ENCODE assay signal across 8 mouse cellular contexts in genomic region chr12:3807548-3808395, GRCm38 (mm10). TPM values are rescaled to one million over a fixed set of nuclear protein-coding genes. Genes with fewer than 3 reads are reported as not detected.
A peak's percentile ranks its signal among the peaks of the same experiment; 100 is the strongest.
DNase-seq lines count a peak whose midpoint lies in the region; ATAC-seq lines count a peak whose summit lies in the region.

No protein-coding gene starts in this region.

- peak overlapping the region; percentile 79 for H3K4me2 ChIP-seq in embryonic facial prominence, embryonic 12.5 days (replicated peaks)
- peak overlapping the region; percentile 82 for H3K4me2 ChIP-seq in heart, embryonic 16.5 days (ENCODE audit: low read depth, low read length)

- H3K27me3 ChIP-seq in embryonic facial prominence, embryonic 12.5 days: 0 out of 2 replicates have a peak, but pooled peaks cover 3% of the 10 kb centered on the region
- no peaks in the 10 kb centered on the region for H3K27me3 ChIP-seq in heart, embryonic 16.5 days (ENCODE audit: control insufficient read depth, insufficient read depth, low read length)

- WGBS in embryonic facial prominence, embryonic 12.5 days: 1% methylated on average over 53 of the region's 105 CpGs
- WGBS in heart, embryonic 16.5 days: under 1% methylated on average over 60 of the region's 105 CpGs

- H3K36me3 ChIP-seq in embryonic facial prominence, embryonic 12.5 days: no peaks in the 10 kb centered on the region
- H3K36me3 ChIP-seq in heart, embryonic 16.5 days (ENCODE audit: control insufficient read depth, insufficient read depth): no peaks in the 10 kb centered on the region

- ATAC-seq in embryonic facial prominence, embryonic 12.5 days (ENCODE audit: insufficient number of reproducible peaks, insufficient read depth, low FRiP score, low TSS enrichment): peak; percentile 57
- ATAC-seq in heart, embryonic 16.5 days (replicated peaks; ENCODE audit: extremely low read depth, insufficient read depth, low FRiP score): peak; percentile 34

- H3K4me3 ChIP-seq in embryonic facial prominence, embryonic 12.5 days: peak overlapping the region; percentile 84
- peak overlapping the region; percentile 88 for H3K4me3 ChIP-seq in heart, embryonic 16.5 days (ENCODE audit: low read length)

- no peaks in the 10 kb centered on the region for H3K9me3 ChIP-seq in embryonic facial prominence, embryonic 12.5 days
- H3K9me3 ChIP-seq in heart, embryonic 16.5 days (replicated peaks; ENCODE audit: control insufficient read depth, low read length): no peaks in the 10 kb centered on the region

- peak overlapping the region; percentile 95 for H3K27ac ChIP-seq in embryonic facial prominence, embryonic 12.5 days
- H3K27ac ChIP-seq in heart, embryonic 16.5 days (ENCODE audit: low read length): peak overlapping the region; percentile 97

- DNase-seq in B cell, adult 2 months: peak; percentile 51 to 60
- peak; percentile 80 to 90 for DNase-seq in adrenal gland, adult (ENCODE audit: inconsistent age in 2 of 2, low spot score in 1 of 2)
- peak; percentile 77 to 88 for DNase-seq in kidney, postnatal 25 days
- peak; percentile 84 for DNase-seq in lung, postnatal 10 days
- peak; percentile 66 for DNase-seq in retina, embryonic 14.5 days (ENCODE audit: low spot score)
- DNase-seq in urinary bladder, postnatal 25 days (ENCODE audit: low spot score): peak; percentile 55

- H3K9ac ChIP-seq in embryonic facial prominence, embryonic 12.5 days: peak overlapping the region; percentile 97
- peak overlapping the region; percentile 93 for H3K9ac ChIP-seq in heart, embryonic 16.5 days (ENCODE audit: low read length)

- H3K4me1 ChIP-seq in embryonic facial prominence, embryonic 12.5 days: peaks cover 50% of the 10 kb centered on the region
- H3K4me1 ChIP-seq in heart, embryonic 16.5 days (ENCODE audit: control insufficient read depth, insufficient read depth, low read length): peaks cover 46% of the 10 kb centered on the region

RNA-seq across cellular contexts. Expression of gene Dnmt3a, which starts 2.0 kb away (rescaled TPM):
- polyA plus RNA-seq in embryonic facial prominence, embryonic 12.5 days (2016; fragmentation: Nextera tagmentation; extraction: Ambion mirVana): 220 and 229 TPM in 2 replicates
- 55.1 and 82.6 TPM in 2 replicates for polyA plus RNA-seq in heart, embryonic 16.5 days (2015; fragmentation: Nextera tagmentation; extraction: Ambion mirVana)

Comparison
In these comparisons a context has a peak if more than half of its experiments do, and no peak if none do; other contexts are left out.
1. Peak in every context shown above with its lines: DNase-seq, ATAC-seq, H3K4me3 ChIP-seq and H3K27ac ChIP-seq.